9 mouse cellular contexts compared by ENCODE assay signal in genomic region chr7:79271861-79272788, GRCm38 (mm10). TPM values are rescaled to one million over a fixed set of nuclear protein-coding genes. Genes with fewer than 3 reads are reported as not detected.
DNase-seq lines count a peak whose midpoint lies in the region; ATAC-seq and TF ChIP-seq lines count a peak whose summit lies in the region.
"Had no signal": no experiment of that assay in that cellular context is flagged by ENCODE, and none has a peak within 500 bp of the region (broad histone marks: within the 10 kb centered on the region; RNA-seq: fewer than 3 reads in every experiment).

No protein-coding gene starts in this region.

- WGBS in heart, embryonic 11.5 days (ENCODE audit: insufficient replicate concordance), result 71% methylated on average over 16 of the region's 16 CpGs
- WGBS in hindbrain, embryonic 10.5 days, result 84% methylated on average over 16 of the region's 16 CpGs
- 63% methylated on average over 16 of the region's 16 CpGs for WGBS in liver, embryonic 16.5 days (ENCODE audit: insufficient replicate concordance)

- H3K9ac ChIP-seq in heart, embryonic 11.5 days (ENCODE audit: low read depth, low read length), result peak overlapping the region; percentile 53
- H3K9ac ChIP-seq in MEL (ENCODE audit: control insufficient read depth, low read depth, low read length, poor library complexity, severe bottlenecking), result peak overlapping the region; percentile 67
- H3K9ac ChIP-seq in liver, embryonic 16.5 days (ENCODE audit: low read depth, low read length), result peak overlapping the region; percentile 60

- ATAC-seq in heart, embryonic 11.5 days (replicated peaks; ENCODE audit: insufficient number of reproducible peaks, low FRiP score, low TSS enrichment), result no peak
- ATAC-seq in liver, embryonic 16.5 days (ENCODE audit: low read depth), result no peak

- H3K79me2 ChIP-seq in MEL (ENCODE audit: control insufficient read depth, insufficient read depth, low read length, poor library complexity), result peaks cover 34% of the 10 kb centered on the region

- H3K4me3 ChIP-seq in heart, embryonic 11.5 days (ENCODE audit: low read depth, low read length), result peak overlapping the region; percentile 36
- H3K4me3 ChIP-seq in MEL (ENCODE audit: control insufficient read depth in 1 of 2, insufficient read depth in 1 of 2, low read depth in 2 of 2, low read length in 2 of 2), result peak overlapping the region; percentile 54 to 59
- H3K4me3 ChIP-seq in hindbrain, embryonic 10.5 days, result peak overlapping the region; percentile 92
- H3K4me3 ChIP-seq in liver, embryonic 16.5 days (ENCODE audit: low read depth, low read length), result peak overlapping the region; percentile 59

- H3K9me3 ChIP-seq in heart, embryonic 11.5 days (replicated peaks; ENCODE audit: control insufficient read depth, low read length), result no peaks in the 10 kb centered on the region
- H3K9me3 ChIP-seq in MEL (replicated peaks; ENCODE audit: insufficient read depth, low read length), result no peaks in the 10 kb centered on the region
- H3K9me3 ChIP-seq in hindbrain, embryonic 10.5 days, result no peaks in the 10 kb centered on the region
- no peaks in the 10 kb centered on the region for H3K9me3 ChIP-seq in liver, embryonic 16.5 days (replicated peaks; ENCODE audit: control insufficient read depth, low read length)

- no peak for TF ChIP-seq RAD21 in MEL (IDR thresholded peaks at IDR 0.05; ENCODE audit: low read depth, low read length)

- no peak for TF ChIP-seq EP300 in MEL (IDR thresholded peaks at IDR 0.05; ENCODE audit: low read depth in 1 of 2, low read length in 2 of 2)

- no peaks in the 10 kb centered on the region for H3K36me3 ChIP-seq in heart, embryonic 11.5 days (ENCODE audit: control insufficient read depth, insufficient read depth, low read length)
- H3K36me3 ChIP-seq in MEL (ENCODE audit: control insufficient read depth in 1 of 2, insufficient read depth in 2 of 2, low read length in 2 of 2), result peaks cover 0 to 58% of the 10 kb centered on the region in 2 experiments; a peak in 2 of 4 replicates
- H3K36me3 ChIP-seq in hindbrain, embryonic 10.5 days, result no peaks in the 10 kb centered on the region
- no peaks in the 10 kb centered on the region for H3K36me3 ChIP-seq in liver, embryonic 16.5 days (ENCODE audit: control insufficient read depth, insufficient read depth)

- TF ChIP-seq CTCF in MEL (IDR thresholded peaks at IDR 0.05 in 2 of 3, conservative IDR thresholded peaks at IDR 0.05 in 1 of 3; ENCODE audit: control insufficient read depth in 1 of 3, insufficient read depth in 1 of 3, low read depth in 2 of 3, low read length in 3 of 3, poor library complexity in 1 of 3, severe bottlenecking in 1 of 3), result no peak

- no peaks in the 10 kb centered on the region for H3K27me3 ChIP-seq in heart, embryonic 11.5 days (ENCODE audit: control insufficient read depth, insufficient read depth, low read length)
- no peaks in the 10 kb centered on the region for H3K27me3 ChIP-seq in MEL (ENCODE audit: control insufficient read depth in 1 of 2, insufficient read depth in 2 of 2, low read length in 2 of 2)
- H3K27me3 ChIP-seq in hindbrain, embryonic 10.5 days (ENCODE audit: insufficient read depth, poor library complexity, severe bottlenecking), result no peaks in the 10 kb centered on the region
- H3K27me3 ChIP-seq in liver, embryonic 16.5 days (ENCODE audit: control insufficient read depth, insufficient read depth, low read depth, low read length), result no peaks in the 10 kb centered on the region
- H3K27me3 ChIP-seq: Patski had no signal

- peaks cover 38% of the 10 kb centered on the region for H3K4me1 ChIP-seq in heart, embryonic 11.5 days (ENCODE audit: control insufficient read depth, insufficient read depth, low read length)
- peaks cover 29 to 54% of the 10 kb centered on the region in 2 experiments for H3K4me1 ChIP-seq in MEL (ENCODE audit: control insufficient read depth in 1 of 2, insufficient read depth in 2 of 2, low read length in 2 of 2)
- peaks cover 41% of the 10 kb centered on the region for H3K4me1 ChIP-seq in hindbrain, embryonic 10.5 days (replicated peaks)
- H3K4me1 ChIP-seq in liver, embryonic 16.5 days (ENCODE audit: control insufficient read depth, low read depth, low read length), result peaks cover 84% of the 10 kb centered on the region

- H3K4me2 ChIP-seq in heart, embryonic 11.5 days, result peak overlapping the region; percentile 74
- H3K4me2 ChIP-seq in liver, embryonic 16.5 days (ENCODE audit: low read depth, low read length), result peak overlapping the region; percentile 80

- no peak for DNase-seq in heart, adult 18-20 months
- no peak for DNase-seq in MEL (ENCODE audit: low read depth, low spot score)
- DNase-seq in hindbrain, embryonic 10.5 days (ENCODE audit: low spot score), result no peak
- DNase-seq in right cerebral cortex, postnatal 25 days, result no peak
- no peak for DNase-seq in cerebellum, adult 8-10 months
- DNase-seq in cerebellum, adult 18-20 months, result no peak

- peak overlapping the region; percentile 72 for H3K27ac ChIP-seq in heart, embryonic 11.5 days (ENCODE audit: low read depth, low read length)
- peak overlapping the region; percentile 87 for H3K27ac ChIP-seq in MEL (ENCODE audit: control insufficient read depth, low read depth, low read length)
- peak overlapping the region; percentile 93 for H3K27ac ChIP-seq in hindbrain, embryonic 10.5 days
- peak overlapping the region; percentile 87 for H3K27ac ChIP-seq in liver, embryonic 16.5 days (ENCODE audit: low read length)

- no peak; a peak in 1 of 4 replicates for TF ChIP-seq POLR2A in MEL (IDR thresholded peaks at IDR 0.05; ENCODE audit: control insufficient read depth in 1 of 2, insufficient read depth in 1 of 2, low read depth in 1 of 2, low read length in 2 of 2, poor library complexity in 1 of 2)

TF ChIP-seq in MEL, 35 proteins besides CTCF, POLR2A, EP300 and RAD21:
- TF ChIP-seq SMC3 (IDR thresholded peaks at IDR 0.05; ENCODE audit: low read depth, low read length), result no peak
- TF ChIP-seq KAT2A (conservative IDR thresholded peaks at IDR 0.05; ENCODE audit: low read depth, low read length), result no peak
- 0 out of 2 replicates have a peak, but pooled peaks have one; percentile 45 for TF ChIP-seq ZKSCAN1 (IDR thresholded peaks at IDR 0.05; ENCODE audit: low read depth, low read length)
- TF ChIP-seq TCF12 (IDR thresholded peaks at IDR 0.05; ENCODE audit: low read depth, low read length), result peak; percentile 18; the same call in 1 of the 2 replicates
- TF ChIP-seq BHLHE40 (IDR thresholded peaks at IDR 0.05; ENCODE audit: borderline replicate concordance, low read depth, low read length), result peak; percentile 62; the same call in 1 of the 2 replicates
- TF ChIP-seq NRF1 (IDR thresholded peaks at IDR 0.05; ENCODE audit: insufficient read depth, low read depth, low read length, poor library complexity, severe bottlenecking), result no peak
- peak; percentile 42; the same call in 1 of the 2 replicates for TF ChIP-seq MAX (IDR thresholded peaks at IDR 0.05; ENCODE audit: low read length)
- TF ChIP-seq ZC3H11A (IDR thresholded peaks at IDR 0.05; ENCODE audit: low read depth, low read length), result no peak
- no peak for TF ChIP-seq USF1 (IDR thresholded peaks at IDR 0.05; ENCODE audit: low read depth, low read length)
- no peak for TF ChIP-seq GABPA (IDR thresholded peaks at IDR 0.05; ENCODE audit: low read depth, low read length)
- TF ChIP-seq E2F4 (IDR thresholded peaks at IDR 0.05; ENCODE audit: borderline replicate concordance, low read depth, low read length), result 0 out of 2 replicates have a peak, but pooled peaks have one; percentile 28
- peak; percentile 47 for TF ChIP-seq MXI1 (IDR thresholded peaks at IDR 0.05; ENCODE audit: low read depth, low read length)
- no peak for TF ChIP-seq POLR2AphosphoS5 (IDR thresholded peaks at IDR 0.05; ENCODE audit: borderline replicate concordance, low read depth, low read length)
- TF ChIP-seq ZNF384 (IDR thresholded peaks at IDR 0.05; ENCODE audit: low read depth, low read length), result no peak
- TF ChIP-seq MAFK (IDR thresholded peaks at IDR 0.05; ENCODE audit: borderline replicate concordance, low read depth, low read length), result no peak
- TF ChIP-seq MEF2A (IDR thresholded peaks at IDR 0.05; ENCODE audit: extremely low read depth, insufficient replicate concordance, low read depth, low read length, poor library complexity, severe bottlenecking), result no peak
- TF ChIP-seq SIN3A (IDR thresholded peaks at IDR 0.05; ENCODE audit: low read length), result peak; percentile 48; the same call in 1 of the 2 replicates
- peak; percentile 48; the same call in 1 of the 2 replicates for TF ChIP-seq NELFE (IDR thresholded peaks at IDR 0.05; ENCODE audit: low read depth, low read length)
TF ChIP-seq in MEL: peak in this region for 8.

RNA-seq across cellular contexts. Expression of gene Abhd2, which starts 0.9 kb away (rescaled TPM):
- 4.9 and 6.1 TPM in 2 replicates for polyA plus RNA-seq in heart, embryonic 11.5 days (2014; fragmentation: Nextera tagmentation; extraction: Ambion mirVana)
- total RNA-seq in heart, adult 18-20 months (2021), result 10 to 100 TPM; 33.0 to 36.3 TPM
- 13.6 and 13.7 TPM in 2 replicates for total RNA-seq in MEL (2012; rRNA removed)
- polyA plus RNA-seq in MEL (2012; ENCODE audit: insufficient read depth in 1 of 2, insufficient read length in 2 of 2, low read depth in 1 of 2, low replicate concordance in 2 of 2, missing spikeins in 1 of 2), result 10 to 100 TPM in 1 of 2 experiments, not detected in 1; 32.0 TPM
- 8.0 and 10.1 TPM in 2 replicates for polyA plus RNA-seq in hindbrain, embryonic 10.5 days (2016; fragmentation: Nextera tagmentation; extraction: Ambion mirVana)
- polyA plus RNA-seq in liver, embryonic 16.5 days (2015; fragmentation: Nextera tagmentation; extraction: Ambion mirVana), result 13.1 and 14.4 TPM in 2 replicates

Comparison
In these comparisons a context has a peak if more than half of its experiments do, and no peak if none do; other contexts are left out.
1. H3K4me3 ChIP-seq: peak in every context shown above with its lines; median percentile 92 in hindbrain, embryonic 10.5 days; 59 in liver, embryonic 16.5 days; 56 in MEL; 36 in heart, embryonic 11.5 days.